21 mouse cellular contexts compared by ENCODE assay signal in genomic region chr10:25531335-25531734, GRCm38 (mm10). TPM values are rescaled to one million over a fixed set of nuclear protein-coding genes. Genes with fewer than 3 reads are reported as not detected.
A peak's percentile ranks its signal among the peaks of the same experiment; 100 is the strongest.
DNase-seq lines count a peak whose midpoint lies in the region; ATAC-seq and TF ChIP-seq lines count a peak whose summit lies in the region.
"Had no signal": no experiment of that assay in that cellular context is flagged by ENCODE, and none has a peak within 500 bp of the region (broad histone marks: within the 10 kb centered on the region; RNA-seq: fewer than 3 reads in every experiment).

No protein-coding gene starts in this region.

- peak; percentile 81 for ATAC-seq in hindbrain, embryonic 11.5 days (ENCODE audit: low FRiP score)
- no peak for ATAC-seq in lung, embryonic 14.5 days (ENCODE audit: insufficient read depth)
- ATAC-seq in hindbrain, embryonic 14.5 days (ENCODE audit: low FRiP score): 0 out of 2 replicates have a peak, but pooled peaks have one; percentile 59
- ATAC-seq: forebrain, embryonic 13.5 days; forebrain, postnatal 0 days; inflammation-experienced regulatory T-cells, adult 6 months; Patski had no signal

- H3K4me3 ChIP-seq in hindbrain, embryonic 11.5 days (ENCODE audit: low read depth, low read length): no peak overlapping the region
- no peak overlapping the region for H3K4me3 ChIP-seq in hindbrain, embryonic 10.5 days
- no peak overlapping the region for H3K4me3 ChIP-seq in lung, embryonic 14.5 days (ENCODE audit: low read depth, low read length)
- H3K4me3 ChIP-seq in hindbrain, embryonic 14.5 days (replicated peaks; ENCODE audit: low read length): no peak overlapping the region
- H3K4me3 ChIP-seq in small intestine, adult 2 months (ENCODE audit: low read depth, low read length): no peak overlapping the region
- H3K4me3 ChIP-seq: embryonic facial prominence, embryonic 10.5 days; forebrain, embryonic 13.5 days had no signal

- TF ChIP-seq CTCF in lung, embryonic 14.5 days (IDR thresholded peaks at IDR 0.05; ENCODE audit: low read depth): no peak
- TF ChIP-seq CTCF in small intestine, adult 2 months (IDR thresholded peaks at IDR 0.05; ENCODE audit: extremely low read depth, insufficient read length, insufficient replicate concordance, low read depth, low read length): no peak

- H3K27ac ChIP-seq in hindbrain, embryonic 11.5 days (ENCODE audit: low read depth, low read length): no peak overlapping the region
- no peak overlapping the region for H3K27ac ChIP-seq in hindbrain, embryonic 10.5 days
- no peak overlapping the region for H3K27ac ChIP-seq in lung, embryonic 14.5 days (ENCODE audit: low read depth)
- H3K27ac ChIP-seq in hindbrain, embryonic 14.5 days: no peak overlapping the region
- peak overlapping the region; percentile 18; the same call in 1 of the 2 replicates for H3K27ac ChIP-seq in small intestine, adult 2 months (ENCODE audit: insufficient read depth, low read depth, low read length)
- H3K27ac ChIP-seq: embryonic facial prominence, embryonic 10.5 days; forebrain, embryonic 13.5 days had no signal

- no peak for TF ChIP-seq POLR2A in small intestine, adult 2 months (IDR thresholded peaks at IDR 0.05; ENCODE audit: low read depth, low read length)

- no peaks in the 10 kb centered on the region for H3K27me3 ChIP-seq in hindbrain, embryonic 11.5 days (ENCODE audit: control insufficient read depth, insufficient read depth, low read length)
- no peaks in the 10 kb centered on the region for H3K27me3 ChIP-seq in hindbrain, embryonic 10.5 days (ENCODE audit: insufficient read depth, poor library complexity, severe bottlenecking)
- no peaks in the 10 kb centered on the region for H3K27me3 ChIP-seq in lung, embryonic 14.5 days (ENCODE audit: insufficient read depth, low read length)
- H3K27me3 ChIP-seq in hindbrain, embryonic 14.5 days (ENCODE audit: control insufficient read depth, insufficient read depth, low read length): no peaks in the 10 kb centered on the region
- H3K27me3 ChIP-seq in small intestine, adult 2 months (ENCODE audit: control insufficient read depth, insufficient read depth, low read length): no peaks in the 10 kb centered on the region
- H3K27me3 ChIP-seq: CH12.LX; forebrain, embryonic 13.5 days; Patski had no signal

- no peaks in the 10 kb centered on the region for H3K9me3 ChIP-seq in hindbrain, embryonic 11.5 days (ENCODE audit: control insufficient read depth, low read length)
- H3K9me3 ChIP-seq in hindbrain, embryonic 10.5 days: no peaks in the 10 kb centered on the region
- no peaks in the 10 kb centered on the region for H3K9me3 ChIP-seq in lung, embryonic 14.5 days (ENCODE audit: low read depth, low read length)
- H3K9me3 ChIP-seq in hindbrain, embryonic 14.5 days (ENCODE audit: control insufficient read depth, low read length): no peaks in the 10 kb centered on the region
- H3K9me3 ChIP-seq: embryonic facial prominence, embryonic 10.5 days; forebrain, embryonic 13.5 days had no signal

- H3K9ac ChIP-seq in hindbrain, embryonic 11.5 days (ENCODE audit: low read depth, low read length): no peak overlapping the region
- H3K9ac ChIP-seq in lung, embryonic 14.5 days: no peak overlapping the region
- no peak overlapping the region for H3K9ac ChIP-seq in hindbrain, embryonic 14.5 days
- H3K9ac ChIP-seq: forebrain, embryonic 13.5 days; forebrain, postnatal 0 days had no signal

- DNase-seq in hindbrain, embryonic 11.5 days (ENCODE audit: low spot score): no peak
- no peak for DNase-seq in hindbrain, embryonic 10.5 days (ENCODE audit: low spot score)
- DNase-seq in lung, embryonic 14.5 days: peak; percentile 31
- no peak for DNase-seq in lung, postnatal 14 days
- DNase-seq in hindbrain, embryonic 14.5 days (ENCODE audit: low spot score): peak; percentile 33
- DNase-seq: adrenal gland, adult 2 months; adrenal gland, postnatal 25 days; cerebellum, adult 18-20 months; cerebellum, postnatal 10 days; forebrain, postnatal 0 days; gastrocnemius, postnatal 14 days; heart, postnatal 14 days had no signal

- no peak overlapping the region for H3K4me2 ChIP-seq in hindbrain, embryonic 11.5 days (replicated peaks; ENCODE audit: low read depth, low read length)
- no peak overlapping the region for H3K4me2 ChIP-seq in lung, embryonic 14.5 days
- no peak overlapping the region for H3K4me2 ChIP-seq in hindbrain, embryonic 14.5 days (replicated peaks)
- H3K4me2 ChIP-seq: forebrain, embryonic 13.5 days had no signal

- no peaks in the 10 kb centered on the region for H3K4me1 ChIP-seq in hindbrain, embryonic 11.5 days (replicated peaks; ENCODE audit: control insufficient read depth, insufficient read depth, low read length)
- H3K4me1 ChIP-seq in hindbrain, embryonic 10.5 days (replicated peaks): no peaks in the 10 kb centered on the region
- H3K4me1 ChIP-seq in lung, embryonic 14.5 days (ENCODE audit: insufficient read depth): peaks cover 6% of the 10 kb centered on the region; the same call in 1 of the 2 replicates
- no peaks in the 10 kb centered on the region for H3K4me1 ChIP-seq in hindbrain, embryonic 14.5 days (replicated peaks; ENCODE audit: control insufficient read depth, insufficient read depth, low read length)
- peaks cover 15% of the 10 kb centered on the region; the same call in 1 of the 2 replicates for H3K4me1 ChIP-seq in small intestine, adult 2 months (ENCODE audit: control insufficient read depth, insufficient read depth, insufficient read length, low read length)
- H3K4me1 ChIP-seq: forebrain, embryonic 13.5 days had no signal

- 68% methylated on average over 13 of the region's 13 CpGs for WGBS in hindbrain, embryonic 11.5 days
- WGBS in hindbrain, embryonic 10.5 days: 79% methylated on average over 13 of the region's 13 CpGs
- 45% methylated on average over 13 of the region's 13 CpGs for WGBS in lung, embryonic 14.5 days
- WGBS in hindbrain, embryonic 14.5 days: 47% methylated on average over 13 of the region's 13 CpGs
- WGBS in small intestine, adult 2 months: 58% methylated on average over 13 of the region's 13 CpGs

- H3K36me3 ChIP-seq in hindbrain, embryonic 11.5 days (ENCODE audit: control insufficient read depth, insufficient read depth, low read length): no peaks in the 10 kb centered on the region
- H3K36me3 ChIP-seq in hindbrain, embryonic 10.5 days: no peaks in the 10 kb centered on the region
- H3K36me3 ChIP-seq in lung, embryonic 14.5 days (ENCODE audit: insufficient read depth): no peaks in the 10 kb centered on the region
- no peaks in the 10 kb centered on the region for H3K36me3 ChIP-seq in hindbrain, embryonic 14.5 days (replicated peaks; ENCODE audit: control insufficient read depth, insufficient read depth)
- peaks cover 7% of the 10 kb centered on the region; the same call in 1 of the 2 replicates for H3K36me3 ChIP-seq in small intestine, adult 2 months (ENCODE audit: control insufficient read depth, insufficient read depth, low read length)
- H3K36me3 ChIP-seq: embryonic facial prominence, embryonic 10.5 days had no signal

RNA-seq across cellular contexts. Expression of gene Smlr1, which starts 4.7 kb away (rescaled TPM):
- polyA plus RNA-seq in hindbrain, embryonic 11.5 days (2014; fragmentation: Nextera tagmentation; extraction: Ambion mirVana): not detected in 2 replicates
- not detected in 2 replicates for polyA plus RNA-seq in hindbrain, embryonic 10.5 days (2016; fragmentation: Nextera tagmentation; extraction: Ambion mirVana)
- not detected in 2 replicates for polyA plus RNA-seq in lung, embryonic 14.5 days (2014; fragmentation: Nextera tagmentation; extraction: Ambion mirVana)
- not detected in 2 replicates for polyA plus RNA-seq in hindbrain, embryonic 14.5 days (2014; fragmentation: Nextera tagmentation; extraction: Ambion mirVana)
- polyA plus RNA-seq in small intestine, adult 2 months (2012; rRNA removed): 27.1 and 58.7 TPM in 2 replicates
- polyA plus RNA-seq: adrenal gland, adult 2 months; embryonic facial prominence, embryonic 10.5 days; embryonic facial prominence, embryonic 14.5 days; forebrain, embryonic 13.5 days; forebrain, postnatal 0 days; gonadal fat pad, adult 2 months; heart, embryonic 14.5 days; inflammation-experienced regulatory T-cells, adult 6 months; Patski had no signal

Comparison
In these comparisons a context has a peak if more than half of its experiments do, and no peak if none do; other contexts are left out.
1. DNase-seq: peak in lung, embryonic 14.5 days (single experiment) and hindbrain, embryonic 14.5 days (single experiment); none in hindbrain, embryonic 11.5 days (single experiment), hindbrain, embryonic 10.5 days (single experiment) and lung, postnatal 14 days (single experiment).
2. RNA of gene Smlr1, which starts 4.7 kb away (polyA plus RNA-seq): 27.1 to 58.7 TPM in small intestine, adult 2 months; not detected in hindbrain, embryonic 14.5 days, not detected in hindbrain, embryonic 11.5 days, not detected in hindbrain, embryonic 10.5 days and not detected in lung, embryonic 14.5 days; every median in the first group is over 10 times any median in the second.